Mouse (Mus musculus) CH12.LX (cell line): ENCODE data around the gene Speer4b.

Experiments
- CHD1 ChIP-seq: IDR thresholded peaks from 2 replicates; pipeline ENCODE4 v1.6.1; 2012; ENCODE audit warnings: low read depth, low read length, improper control_type of control experiment, inconsistent platforms
- CHD2 ChIP-seq: IDR thresholded peaks from 2 replicates; pipeline ENCODE4 v1.6.1; 2011; ENCODE audit warnings: low read length, improper control_type of control experiment
- CTCF ChIP-seq, 2 experiments: IDR thresholded peaks in 1 of 2; conservative IDR thresholded peaks in 1 of 2; 2 replicates each; pipeline ENCODE4 v1.5.1; 2011 to 2012; ENCODE audit warnings: low read depth in 2 of 2, low read length in 2 of 2, improper control_type of control experiment in 1 of 2, inconsistent platforms in 1 of 2, mild to moderate bottlenecking in 1 of 2, moderate library complexity in 1 of 2
- HCFC1 ChIP-seq: IDR thresholded peaks from 2 replicates; pipeline ENCODE4 v1.6.1; 2012; ENCODE audit warnings: low read depth, mild to moderate bottlenecking, inconsistent platforms, low read length, improper control_type of control experiment
- IRF4 ChIP-seq: IDR thresholded peaks from 2 replicates; pipeline ENCODE4 v1.6.1; 2014; ENCODE audit warnings: low read depth, mild to moderate bottlenecking, inconsistent platforms, low read length, improper control_type of control experiment
- KAT2A ChIP-seq: IDR thresholded peaks from 2 replicates; pipeline ENCODE4 v1.6.1; 2012; ENCODE audit warnings: low read length, improper control_type of control experiment, inconsistent platforms; ENCODE audit not compliant: insufficient replicate concordance
- MAFK ChIP-seq: IDR thresholded peaks from 2 replicates; pipeline ENCODE4 v1.6.1; 2011; ENCODE audit warnings: low read length, improper control_type of control experiment; ENCODE audit not compliant: insufficient replicate concordance
- MEF2A ChIP-seq: IDR thresholded peaks from 2 replicates; pipeline ENCODE4 v1.6.1; 2014; ENCODE audit warnings: low read depth, mild to moderate bottlenecking, inconsistent platforms, low read length, improper control_type of control experiment, borderline replicate concordance
- NRF1 ChIP-seq: IDR thresholded peaks from 2 replicates; pipeline ENCODE4 v1.6.1; 2014; ENCODE audit warnings: low read depth, mild to moderate bottlenecking, inconsistent platforms, low read length, improper control_type of control experiment, moderate library complexity
- PAX5 ChIP-seq: IDR thresholded peaks from 2 replicates; pipeline ENCODE4 v1.6.1; 2012; ENCODE audit warnings: low read length, inconsistent platforms, mixed read lengths
- POLR2A ChIP-seq: IDR thresholded peaks from 2 replicates; pipeline ENCODE4 v1.6.1; 2011; ENCODE audit warnings: low read depth, mild to moderate bottlenecking, improper control_type of control experiment, low read length
- POLR2AphosphoS2 ChIP-seq: IDR thresholded peaks from 2 replicates; pipeline ENCODE4 v1.6.1; 2011; ENCODE audit warnings: low read depth, low read length, improper control_type of control experiment
- ZKSCAN1 ChIP-seq: IDR thresholded peaks from 2 replicates; pipeline ENCODE4 v1.6.1; 2012; ENCODE audit warnings: low read depth, inconsistent platforms, low read length, improper control_type of control experiment, borderline replicate concordance
- ZMIZ1 ChIP-seq: IDR thresholded peaks from 2 replicates; pipeline ENCODE4 v1.6.1; 2012; ENCODE audit warnings: low read depth, mild to moderate bottlenecking, inconsistent platforms, low read length, improper control_type of control experiment

GRCm38 (mm10) chr5:27457686-27458085 lies 43.6 kb downstream of the Speer4b start:
- TF ChIP-seq POLR2A, result no peak
- TF ChIP-seq KAT2A, result no peak
- TF ChIP-seq CHD2, result no peak
- no peak for TF ChIP-seq HCFC1
- no peak for TF ChIP-seq MEF2A
- TF ChIP-seq ZMIZ1, result no peak
- no peak for TF ChIP-seq PAX5
- TF ChIP-seq NRF1, result no peak
- no peak for TF ChIP-seq CHD1
- TF ChIP-seq POLR2AphosphoS2, result no peak
- no peak for TF ChIP-seq ZKSCAN1
- no peak for TF ChIP-seq CTCF (conservative IDR thresholded peaks at IDR 0.05 in 1 of 2, IDR thresholded peaks at IDR 0.05 in 1 of 2; ENCODE audit: low read depth in 2 of 2, low read length in 2 of 2)
- TF ChIP-seq IRF4, result no peak
- TF ChIP-seq MAFK, result no peak
